Mouse (Mus musculus) olfactory bulb, adult 2 months (tissue): ENCODE results near the gene Rpl12.

Experiments
- CTCF ChIP-seq: fragments of 200-500 bp; IDR thresholded peaks from 2 replicates; pipeline ENCODE4 v1.5.1; 2012; ENCODE audit warnings: low read depth, mild to moderate bottlenecking, low read length, moderate library complexity; ENCODE audit not compliant: insufficient read depth
- POLR2A ChIP-seq: fragments of 200-500 bp; IDR thresholded peaks from 2 replicates; pipeline ENCODE4 v1.6.1; 2012; ENCODE audit warnings: mild to moderate bottlenecking, low read depth, low read length, moderate library complexity; ENCODE audit not compliant: insufficient read depth

- TF ChIP-seq CTCF (no peak), POLR2A (no peak)
Observed at GRCm38 (mm10) chr2:32978675-32979074, 17.3 kb downstream of the Rpl12 start.
